9 mouse cellular contexts compared by ENCODE assay signal in genomic region chr3:55520240-55521180, GRCm38 (mm10). TPM values are rescaled to one million over a fixed set of nuclear protein-coding genes. Genes with fewer than 3 reads are reported as not detected.
A peak's percentile ranks its signal among the peaks of the same experiment; 100 is the strongest.
DNase-seq lines count a peak whose midpoint lies in the region.
"Had no signal": no experiment of that assay in that cellular context is flagged by ENCODE, and none has a peak within 500 bp of the region (broad histone marks: within the 10 kb centered on the region; RNA-seq: fewer than 3 reads in every experiment).

No protein-coding gene starts in this region.

- no peak overlapping the region for H3K4me3 ChIP-seq in forebrain, embryonic 10.5 days

- 27% methylated on average over 12 of the region's 12 CpGs for WGBS in forebrain, embryonic 10.5 days
- 34% methylated on average over 12 of the region's 12 CpGs for WGBS in large intestine, adult 2 months

- H3K27me3 ChIP-seq in forebrain, embryonic 10.5 days (ENCODE audit: poor library complexity, severe bottlenecking): peaks cover 34% of the 10 kb centered on the region

- peaks cover 65% of the 10 kb centered on the region for H3K4me1 ChIP-seq in forebrain, embryonic 10.5 days

- DNase-seq in Muller cell, postnatal 12 days (ENCODE audit: inconsistent ontology term): peak; percentile 72
- peak; percentile 56 for DNase-seq in brain, embryonic 18.5 days (ENCODE audit: low read depth, low spot score)
- peak; percentile 60 for DNase-seq in forebrain, embryonic 10.5 days (ENCODE audit: extremely low spot score, low spot score)
- peak; percentile 75 to 83 for DNase-seq in heart, postnatal 10 days
- DNase-seq in large intestine, adult 2 months (ENCODE audit: low read depth, low spot score): peak; percentile 19
- peak; percentile 77 for DNase-seq in lung, postnatal 10 days
- DNase-seq in retina, embryonic 14.5 days (ENCODE audit: low spot score): peak; percentile 97
- DNase-seq in yolk sac, embryonic 10.5 days (ENCODE audit: low spot score): peak; percentile 37

- H3K27ac ChIP-seq in forebrain, embryonic 10.5 days: no peak overlapping the region

- H3K9me3 ChIP-seq in forebrain, embryonic 10.5 days: no peaks in the 10 kb centered on the region

- no peaks in the 10 kb centered on the region for H3K36me3 ChIP-seq in forebrain, embryonic 10.5 days (replicated peaks)

- intact Hi-C loops in heart, postnatal 10 days (cut with DNase I): loop anchor here (5.0 to 10.0 kb wide), 2 partner anchors 482 to 1684 kb away; no protein-coding TSS in a partner anchor

RNA-seq across cellular contexts. Expression of gene Gm21954, which starts 48.5 kb away (rescaled TPM):
- polyA plus RNA-seq in forebrain, embryonic 10.5 days (2016; fragmentation: Nextera tagmentation; extraction: Ambion mirVana): not detected in 2 replicates
- not detected for total RNA-seq in heart, postnatal 10 days (2021)
- polyA plus RNA-seq in large intestine, adult 2 months (2012; rRNA removed): not detected in 2 replicates
- total RNA-seq: layer of hippocampus, postnatal 25 days had no signal

Comparison
In these comparisons a context has a peak if more than half of its experiments do, and no peak if none do; other contexts are left out.
1. DNase-seq: peak in every context shown above with its lines; median percentile 97 in retina, embryonic 14.5 days; 79 in heart, postnatal 10 days; 77 in lung, postnatal 10 days; 72 in Muller cell, postnatal 12 days; 60 in forebrain, embryonic 10.5 days; 56 in brain, embryonic 18.5 days; 37 in yolk sac, embryonic 10.5 days; 19 in large intestine, adult 2 months.